Mouse (Mus musculus) heart, adult 2 months (tissue): ENCODE measurements around the gene Tmem207. TPM values are rescaled to one million over a fixed set of nuclear protein-coding genes. Genes with fewer than 3 reads are reported as not detected.
"Not testable (repeated sequence)": the region's sequence is repeated elsewhere in the genome, so short reads cannot be mapped to it uniquely, and the experiment has no call there.

Experiments used
- DNase-seq, 2 experiments: peaks; one replicate each; pipeline ENCODE4 v3.0.0; 2021
- H3K27ac ChIP-seq: fragments of 200-600 bp; 2 replicates; pipeline ENCODE4 v1.8.1; 2022
- H3K27me3 ChIP-seq: fragments of 200-500 bp; 2 replicates; pipeline ENCODE4 v1.6.1; 2012; ENCODE audit warnings: mild to moderate bottlenecking, low read length, inconsistent platforms, mixed read lengths; ENCODE audit not compliant: control insufficient read depth, insufficient read depth
- H3K36me3 ChIP-seq: fragments of 200-500 bp; 2 replicates; pipeline ENCODE4 v1.6.1; 2012; ENCODE audit warnings: low read length, inconsistent platforms; ENCODE audit not compliant: control insufficient read depth, insufficient read depth
- H3K4me1 ChIP-seq: fragments of 200-500 bp; 2 replicates; pipeline ENCODE4 v1.6.1; 2011; ENCODE audit warnings: low read length; ENCODE audit not compliant: control insufficient read depth, insufficient read depth
- H3K4me3 ChIP-seq: fragments of 200-600 bp; 2 replicates; pipeline ENCODE4 v1.8.1; 2022
- H3K79me2 ChIP-seq: fragments of 200-500 bp; replicated peaks from 2 replicates; pipeline ENCODE4 v1.6.1; 2012; ENCODE audit warnings: mild to moderate bottlenecking, inconsistent platforms, low read length, moderate library complexity, mixed read lengths; ENCODE audit not compliant: control insufficient read depth, insufficient read depth
- H3K9ac ChIP-seq: fragments of 200-500 bp; 2 replicates; pipeline ENCODE4 v1.6.1; 2012; ENCODE audit warnings: low read depth, mild to moderate bottlenecking, control low read depth, inconsistent platforms, low read length, mixed read lengths
- CTCF ChIP-seq: fragments of 200-600 bp; IDR thresholded peaks from 2 replicates; pipeline ENCODE4 v1.8.1; 2022; ENCODE audit warnings: antibody characterized with exemption, mild to moderate bottlenecking, moderate library complexity
- EP300 ChIP-seq: fragments of 200-500 bp; IDR thresholded peaks from 2 replicates; pipeline ENCODE4 v1.6.1; 2011; ENCODE audit warnings: low read depth, low read length, control low read depth; ENCODE audit not compliant: insufficient read depth
- POLR2A ChIP-seq: fragments of 200-500 bp; IDR thresholded peaks from 2 replicates; pipeline ENCODE4 v1.6.1; 2011; ENCODE audit warnings: mild to moderate bottlenecking, low read depth, low read length, control low read depth; ENCODE audit not compliant: insufficient read depth
- WGBS: fragments of 180-500 bp; shearing (Covaris S2); methylation state at CpG from one replicate; pipeline ENCODE4 v1.1.7; 2018; 5-methylcytosine and 5-hydroxymethylcytosine counted together
- intact Hi-C: fragments of 180-260 bp; cut with DNase I; formaldehyde crosslinking; loops from one replicate; pipeline ENCODE4 v1.15.1; 2025
- polyA plus RNA-seq: library from polyadenylated mRNA; depleted of rRNA; stranded (reverse); fragments of >200 nt; gene quantifications from 2 replicates; pipeline ENCODE4 v1.2.3, GENCODE M21; 2012
- total RNA-seq, 2 experiments: library from RNA; stranded (reverse); gene quantifications; 2 replicates each; pipeline ENCODE4 v1.2.3; 2021

The Tmem207 gene
- total and polyA plus RNA-seq, 3 experiments, result not detected

- Histone ChIP-seq H3K4me3 (no peak overlapping the region), H3K4me1 (no peaks in the 10 kb centered on the region), H3K27me3 (no peaks in the 10 kb centered on the region), H3K9ac (no peak overlapping the region), H3K36me3 (no peaks in the 10 kb centered on the region), H3K79me2 (no peaks in the 10 kb centered on the region), H3K27ac (no peak overlapping the region)
- WGBS, result 80% methylated on average over 10 of the region's 10 CpGs
- TF ChIP-seq CTCF (no peak), EP300 (no peak), POLR2A (no peak)
- intact Hi-C loops, result no loop called here
- DNase-seq, result no peak
Measured at GRCm38 (mm10) chr16:26527931-26528666, 1.5 kb upstream of the Tmem207 start.

GRCm38 (mm10) chr16:26525832-26526231, 737 bp downstream of the Tmem207 start:
- WGBS, result 74% methylated on average over 5 of the region's 5 CpGs
- intact Hi-C loops, result no loop called here
- no peak for DNase-seq
- Histone ChIP-seq H3K79me2 (no peaks in the 10 kb centered on the region), H3K4me3 (no peak overlapping the region), H3K4me1 (no peaks in the 10 kb centered on the region), H3K27me3 (no peaks in the 10 kb centered on the region), H3K9ac (no peak overlapping the region), H3K36me3 (no peaks in the 10 kb centered on the region), H3K27ac (no peak overlapping the region)
- TF ChIP-seq CTCF (no peak), EP300 (no peak), POLR2A (no peak)

- TF ChIP-seq POLR2A (no peak), CTCF (peak; percentile 61)
- WGBS, result 54% methylated on average over 2 of the region's 2 CpGs
- intact Hi-C loops, result no loop called here
- no peak for DNase-seq
- no peaks in the 10 kb centered on the region for H3K79me2 ChIP-seq
- no peak overlapping the region for H3K4me3 ChIP-seq
- no peaks in the 10 kb centered on the region for H3K27me3 ChIP-seq
- no peak overlapping the region for H3K9ac ChIP-seq
- no peaks in the 10 kb centered on the region for H3K36me3 ChIP-seq
- H3K27ac ChIP-seq, result no peak overlapping the region
- H3K4me1 ChIP-seq, result no peaks in the 10 kb centered on the region
Measured at GRCm38 (mm10) chr16:26519596-26519995, 7.0 kb downstream of the Tmem207 start.

GRCm38 (mm10) chr16:26504961-26505360, 21.6 kb downstream of the Tmem207 start:
- DNase-seq, result no peak
- Histone ChIP-seq H3K79me2 (no peaks in the 10 kb centered on the region), H3K4me1 (no peaks in the 10 kb centered on the region), H3K27me3 (no peaks in the 10 kb centered on the region), H3K27ac (no peak overlapping the region), H3K36me3 (no peaks in the 10 kb centered on the region), H3K4me3 (no peak overlapping the region), H3K9ac (no peak overlapping the region)
- TF ChIP-seq EP300 (no peak), POLR2A (no peak), CTCF (no peak)
- WGBS, result 78% methylated on average over 4 of the region's 4 CpGs
- intact Hi-C loops, result no loop called here

GRCm38 (mm10) chr16:26500738-26501137, 25.8 kb downstream of the Tmem207 start:
- 49% methylated on average over 3 of the region's 3 CpGs for WGBS
- intact Hi-C loops, result no loop called here
- TF ChIP-seq POLR2A (no peak), EP300 (no peak), CTCF (no peak)

GRCm38 (mm10) chr16:26499705-26500104, 26.9 kb downstream of the Tmem207 start:
- H3K9ac ChIP-seq, H3K79me2 ChIP-seq, H3K27ac ChIP-seq, H3K4me3 ChIP-seq, H3K27me3 ChIP-seq, DNase-seq, H3K36me3 ChIP-seq, H3K4me1 ChIP-seq: not testable (repeated sequence)
- 90% methylated on average over 3 of the region's 3 CpGs for WGBS
- intact Hi-C loops, result loop anchor here (10.0 kb wide), 1 partner anchor 265 kb away; no protein-coding TSS in a partner anchor

More at GRCm38 (mm10) chr16:26500738-26501137, 25.8 kb downstream of the Tmem207 start:
- no peaks in the 10 kb centered on the region for H3K79me2 ChIP-seq
- H3K27ac ChIP-seq, result no peak overlapping the region
- H3K36me3 ChIP-seq, result no peaks in the 10 kb centered on the region
- H3K9ac ChIP-seq, result no peak overlapping the region
- H3K4me3 ChIP-seq, result no peak overlapping the region
- H3K27me3 ChIP-seq, result no peaks in the 10 kb centered on the region
- DNase-seq, result no peak
- no peaks in the 10 kb centered on the region for H3K4me1 ChIP-seq
